Mouse (Mus musculus) central nervous system, embryonic 11.5 days (tissue): ENCODE results near the gene Rcan2. TPM values are rescaled to one million over a fixed set of nuclear protein-coding genes. Genes with fewer than 3 reads are reported as not detected.

Experiments used
- polyA plus RNA-seq: library from polyadenylated mRNA; depleted of rRNA; stranded (reverse); fragments of >200 nt; gene quantifications from 2 replicates; pipeline ENCODE4 v1.2.3, GENCODE M21; 2012; rRNA removed

Gene Rcan2
- polyA plus RNA-seq: 12.5 and 13.4 TPM in 2 replicates

GRCm38 (mm10) chr17:43801077-43801476, at the start of gene Rcan2:
Gene Rcan2 (plus strand): TSS chr17:43801351.

GRCm38 (mm10) chr17:44078631-44079350, 277.6 kb downstream of the Rcan2 start, which contains the start of gene Enpp5:
Gene Enpp5 (plus strand): TSS chr17:44078813.

Other genes with a start within 250 kb of the Rcan2 start
- 2.5 and 3.3 TPM in 2 replicates for gene Pla2g7, start 233.3 kb upstream of the Rcan2 start, polyA plus RNA-seq
- gene Tdrd6, start 171.1 kb upstream of the Rcan2 start, polyA plus RNA-seq: 0.43 and 0.89 TPM in 2 replicates
- gene Slc25a27, start 134.1 kb upstream of the Rcan2 start, polyA plus RNA-seq: 41.2 and 43.7 TPM in 2 replicates
- gene Cyp39a1, start 133.9 kb upstream of the Rcan2 start, polyA plus RNA-seq: 9.1 and 11.4 TPM in 2 replicates